Mouse (Mus musculus) c-Kit-positive CD71-negative TER-119-negative erythroid progenitor cells, embryonic 14.5 days (primary cell): ENCODE data around the gene Cpsf4l.

Experiments
- DNase-seq: peaks from one replicate; pipeline ENCODE4 v3.0.0-alpha.2; 2013; ENCODE audit warnings: low read depth

The Cpsf4l gene

GRCm38 (mm10) chr11:113709731-113710256 lies at the start of gene Cpsf4l:
Gene Cpsf4l, minus strand, starts transcription at chr11:113710017.
- no peak for DNase-seq

- no peak for DNase-seq
Observed at GRCm38 (mm10) chr11:113758851-113759250, 49.0 kb upstream of the Cpsf4l start.

GRCm38 (mm10) chr11:113756578-113756977 lies 46.8 kb upstream of the Cpsf4l start:
- no peak for DNase-seq

GRCm38 (mm10) chr11:113755878-113756277 lies 46.1 kb upstream of the Cpsf4l start:
- DNase-seq, result no peak

- DNase-seq, result no peak
Observed at GRCm38 (mm10) chr11:113754845-113755244, 45.0 kb upstream of the Cpsf4l start.

- no peak for DNase-seq
Observed at GRCm38 (mm10) chr11:113752685-113753430, 43.0 kb upstream of the Cpsf4l start.

- no peak for DNase-seq
Observed at GRCm38 (mm10) chr11:113752158-113752661, 42.4 kb upstream of the Cpsf4l start.

GRCm38 (mm10) chr11:113751484-113752084 lies 41.8 kb upstream of the Cpsf4l start, which contains the start of gene Cdc42ep4:
Gene Cdc42ep4, minus strand, starts transcription at chr11:113751881.
- DNase-seq, result peak; percentile 85

- peak; percentile 73 for DNase-seq
Observed at GRCm38 (mm10) chr11:113750571-113751483, 41.0 kb upstream of the Cpsf4l start.

GRCm38 (mm10) chr11:113749749-113750351 lies 40.0 kb upstream of the Cpsf4l start:
- no peak for DNase-seq

GRCm38 (mm10) chr11:113748797-113749521 lies 39.1 kb upstream of the Cpsf4l start:
- DNase-seq, result no peak

- no peak for DNase-seq
Observed at GRCm38 (mm10) chr11:113747725-113748380, 38.0 kb upstream of the Cpsf4l start.

GRCm38 (mm10) chr11:113747056-113747455 lies 37.2 kb upstream of the Cpsf4l start:
- no peak for DNase-seq

GRCm38 (mm10) chr11:113745961-113746360 lies 36.1 kb upstream of the Cpsf4l start:
- no peak for DNase-seq

- no peak for DNase-seq
Observed at GRCm38 (mm10) chr11:113742998-113743397, 33.2 kb upstream of the Cpsf4l start.

- no peak for DNase-seq
Observed at GRCm38 (mm10) chr11:113740100-113740499, 30.3 kb upstream of the Cpsf4l start.

GRCm38 (mm10) chr11:113739213-113739612 lies 29.4 kb upstream of the Cpsf4l start:
- no peak for DNase-seq

- no peak for DNase-seq
Observed at GRCm38 (mm10) chr11:113737912-113738311, 28.1 kb upstream of the Cpsf4l start.

GRCm38 (mm10) chr11:113737553-113737854 lies 27.7 kb upstream of the Cpsf4l start:
- no peak for DNase-seq

GRCm38 (mm10) chr11:113736848-113737552 lies 27.2 kb upstream of the Cpsf4l start:
- no peak for DNase-seq
